Mouse (Mus musculus) monocyte, adult 5-6 weeks (primary cell): ENCODE results near the gene Myog. TPM values are rescaled to one million over a fixed set of nuclear protein-coding genes. Genes with fewer than 3 reads are reported as not detected.
A peak's percentile ranks its signal among the peaks of the same experiment; 100 is the strongest.

ENCODE experiments used
- ATAC-seq: fragments of 153-309, 156-312 bp; replicated peaks from 2 replicates; pipeline ENCODE4 v1.8.0; 2017; ENCODE audit warnings: mild to moderate bottlenecking; ENCODE audit not compliant: low TSS enrichment, insufficient number of reproducible peaks, severe bottlenecking, poor library complexity, low FRiP score
- total RNA-seq: library from RNA; stranded (forward); fragments of 200-1000, 200-491, 200-594 nt; gene quantifications from 3 replicates; pipeline ENCODE4 v1.2.3, GENCODE M21; 2017

Gene Myog
- total RNA-seq, 1 experiment from 2014 or later = not detected

DNA sequence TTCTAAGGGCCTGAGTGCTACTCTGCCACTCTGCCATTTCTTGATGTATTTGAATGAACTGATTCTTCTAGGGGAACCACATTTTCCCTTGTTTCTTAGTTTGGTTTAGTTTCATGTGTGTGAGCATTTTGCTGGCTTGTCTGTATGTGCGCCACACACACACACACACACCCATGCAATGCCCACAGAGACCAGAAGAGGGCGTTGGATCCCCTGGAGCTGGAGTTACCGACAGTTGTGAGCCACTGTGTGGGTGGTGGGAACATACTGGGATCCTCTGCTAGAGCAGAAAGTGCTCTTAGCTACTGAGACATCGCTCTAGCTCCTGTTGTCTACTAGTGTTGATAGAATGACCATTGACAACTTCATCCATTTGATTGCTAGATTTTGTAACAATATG, 8.2 kb upstream of the Myog start:
- ATAC-seq = no peak

DNA sequence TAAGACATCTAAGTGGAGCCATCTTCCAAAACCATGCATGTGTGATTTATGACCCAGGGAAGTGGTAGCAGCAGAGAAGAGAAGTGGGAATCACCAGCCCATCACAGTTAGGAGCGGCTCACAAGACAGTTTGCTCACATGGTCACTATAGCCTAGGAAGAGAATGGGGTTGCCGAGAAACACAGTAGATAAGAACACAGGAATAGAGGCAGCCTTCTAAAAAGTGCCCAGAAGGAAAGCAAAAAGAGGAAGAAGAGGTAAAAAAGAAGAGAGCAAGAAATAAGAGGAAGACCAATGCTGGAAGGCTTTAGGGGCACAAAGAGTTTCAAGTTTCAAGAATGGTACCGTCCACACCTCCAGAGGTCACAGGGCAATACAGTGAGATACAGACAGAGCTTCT, 7.4 kb upstream of the Myog start:
- ATAC-seq = no peak

DNA sequence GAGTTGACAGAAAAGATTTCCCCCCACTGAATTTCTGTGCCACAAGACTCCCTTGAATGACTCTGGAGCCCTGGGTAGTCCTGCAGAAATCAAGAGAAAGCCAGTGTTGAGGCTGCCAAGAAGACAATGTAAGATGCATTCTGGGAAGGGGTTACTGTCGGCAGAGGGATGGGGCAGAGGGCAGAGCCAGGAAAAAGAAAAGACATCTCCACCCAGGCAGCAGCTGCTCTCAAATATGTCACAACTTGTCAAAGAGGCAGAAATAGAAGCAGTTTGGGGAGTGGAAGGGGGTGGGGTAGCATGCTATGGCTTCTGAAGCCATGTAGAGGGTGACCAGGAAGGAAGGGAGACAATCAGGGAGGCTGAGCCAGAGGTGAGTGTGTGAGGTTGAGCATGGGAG, 6.7 kb upstream of the Myog start:
- ATAC-seq = no peak

DNA sequence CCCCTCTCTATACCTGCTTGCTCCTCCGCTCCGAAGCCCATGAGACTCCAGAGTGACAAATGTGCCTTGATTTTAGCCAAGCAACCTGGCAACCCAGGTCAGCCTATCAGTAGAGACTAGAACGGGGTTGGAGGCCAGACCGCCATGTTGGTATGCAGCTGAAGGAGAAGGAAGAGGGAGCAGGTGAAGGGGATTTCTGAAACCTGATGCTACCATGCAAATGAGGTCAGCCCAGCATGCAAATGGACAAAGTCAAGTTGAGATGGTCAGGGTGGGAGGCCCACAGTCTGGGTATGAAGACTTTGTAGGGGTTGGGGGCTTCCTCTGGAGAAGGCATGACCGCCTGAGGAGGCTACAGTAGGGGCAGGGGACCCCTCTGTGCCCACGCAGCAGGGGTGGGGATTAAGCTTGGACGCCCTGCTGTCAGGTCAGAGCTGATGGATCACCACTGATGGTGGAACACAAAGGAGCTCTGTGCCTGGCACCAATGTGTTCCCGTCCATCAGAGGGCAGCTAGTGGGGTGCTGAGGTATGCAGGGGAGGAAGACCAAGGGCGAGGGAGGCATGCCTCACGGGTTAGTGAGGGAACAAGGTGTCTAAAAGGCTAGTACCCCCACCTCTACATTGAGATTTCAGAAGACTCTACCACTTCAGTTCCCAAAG, 4.2 kb upstream of the Myog start:
- no peak for ATAC-seq

DNA sequence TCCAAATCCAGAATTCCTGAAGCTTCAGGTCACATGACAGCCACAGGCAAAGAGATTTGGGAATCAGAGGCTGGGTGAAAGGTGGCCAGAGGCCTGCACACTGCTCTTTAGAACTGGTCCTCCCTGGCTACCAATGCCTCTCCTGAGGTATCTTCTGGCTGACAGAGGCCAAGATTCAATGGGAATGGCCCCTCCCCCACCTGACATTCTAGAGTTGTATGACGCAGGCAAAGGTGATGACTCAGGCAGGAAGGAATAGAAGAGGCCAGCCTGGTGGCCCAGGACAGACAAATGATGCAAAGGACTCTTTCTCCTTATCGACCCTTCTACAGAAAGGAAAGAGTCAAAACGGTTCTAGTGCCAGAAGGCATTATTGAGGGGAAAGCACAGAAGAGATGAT, 1.6 kb upstream of the Myog start:
- no peak for ATAC-seq

DNA sequence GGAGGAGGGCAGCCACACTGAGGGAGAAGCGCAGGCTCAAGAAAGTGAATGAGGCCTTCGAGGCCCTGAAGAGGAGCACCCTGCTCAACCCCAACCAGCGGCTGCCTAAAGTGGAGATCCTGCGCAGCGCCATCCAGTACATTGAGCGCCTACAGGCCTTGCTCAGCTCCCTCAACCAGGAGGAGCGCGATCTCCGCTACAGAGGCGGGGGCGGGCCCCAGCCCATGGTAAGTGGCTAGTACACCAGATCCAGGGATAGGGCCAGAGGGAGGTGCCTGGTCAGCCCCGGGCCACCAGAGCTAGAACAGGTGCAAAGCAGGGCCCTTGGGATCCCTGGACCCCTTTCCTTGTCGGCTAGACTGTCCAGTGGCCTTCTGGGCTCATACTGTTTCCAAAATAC, 511 bp downstream of the Myog start:
- no peak for ATAC-seq

DNA sequence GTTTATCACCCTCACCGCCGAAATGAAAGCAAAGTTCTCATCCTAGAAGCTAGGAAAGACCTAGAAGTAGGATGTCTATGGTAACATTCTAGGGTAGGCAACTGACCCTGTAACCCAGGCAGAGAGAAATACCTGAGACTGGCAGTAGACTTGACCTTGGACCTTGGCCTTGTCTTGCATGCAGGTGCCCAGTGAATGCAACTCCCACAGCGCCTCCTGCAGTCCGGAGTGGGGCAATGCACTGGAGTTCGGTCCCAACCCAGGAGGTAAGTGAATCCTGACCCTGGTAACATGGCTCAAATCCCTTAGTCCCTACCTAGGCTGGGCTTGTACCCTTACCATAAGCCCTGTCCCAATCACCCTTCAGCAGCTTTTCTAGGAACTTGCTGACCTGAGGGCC, 1.1 kb downstream of the Myog start:
- no peak for ATAC-seq

DNA sequence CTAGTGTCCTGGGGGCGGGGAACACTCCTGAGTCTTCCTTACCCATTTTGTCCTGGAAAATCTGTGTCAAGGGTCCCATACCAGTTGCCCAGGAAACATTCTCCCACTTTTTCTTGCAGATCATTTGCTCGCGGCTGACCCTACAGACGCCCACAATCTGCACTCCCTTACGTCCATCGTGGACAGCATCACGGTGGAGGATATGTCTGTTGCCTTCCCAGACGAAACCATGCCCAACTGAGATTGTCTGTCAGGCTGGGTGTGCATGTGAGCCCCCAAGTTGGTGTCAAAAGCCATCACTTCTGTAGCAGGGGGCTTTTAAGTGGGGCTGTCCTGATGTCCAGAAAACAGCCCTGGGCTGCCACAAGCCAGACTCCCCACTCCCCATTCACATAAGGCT, 1.8 kb downstream of the Myog start:
- no peak for ATAC-seq

DNA sequence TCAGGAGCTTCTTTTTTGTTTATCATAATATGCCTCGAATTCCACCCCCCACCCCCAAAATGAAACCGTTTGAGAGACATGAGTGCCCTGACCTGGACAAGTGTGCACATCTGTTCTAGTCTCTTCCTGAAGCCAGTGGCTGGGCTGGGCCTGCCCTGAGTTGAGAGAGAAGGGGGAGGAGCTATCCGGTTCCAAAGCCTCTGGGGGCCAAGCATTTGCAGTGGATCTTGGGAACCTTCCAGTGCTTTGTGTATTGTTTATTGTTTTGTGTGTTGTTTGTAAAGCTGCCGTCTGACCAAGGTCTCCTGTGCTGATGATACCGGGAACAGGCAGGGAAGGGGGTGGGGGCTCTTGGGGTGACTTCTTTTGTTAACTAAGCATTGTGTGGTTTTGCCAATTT, 2.3 kb downstream of the Myog start:
- ATAC-seq = no peak

DNA sequence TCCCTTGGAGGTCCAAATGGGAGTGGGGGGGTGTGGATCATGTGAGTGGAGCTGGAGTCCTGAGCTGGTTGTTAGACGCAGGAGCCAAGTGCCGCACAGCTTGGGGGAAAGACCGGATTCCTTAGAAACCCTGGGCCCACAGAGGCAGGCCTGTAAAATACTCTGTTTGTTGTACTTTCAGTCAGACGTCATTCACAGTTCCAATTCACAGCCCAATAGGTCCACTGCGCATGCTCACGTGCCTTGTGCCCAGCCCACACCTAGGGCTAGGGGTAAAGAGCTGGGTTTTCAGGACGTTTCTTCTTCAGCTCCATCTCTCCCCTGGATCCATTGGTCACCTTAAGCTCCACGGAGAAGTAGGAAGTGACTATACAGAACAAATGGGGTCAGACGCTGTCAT, 2.8 kb downstream of the Myog start:
- ATAC-seq = no peak

DNA sequence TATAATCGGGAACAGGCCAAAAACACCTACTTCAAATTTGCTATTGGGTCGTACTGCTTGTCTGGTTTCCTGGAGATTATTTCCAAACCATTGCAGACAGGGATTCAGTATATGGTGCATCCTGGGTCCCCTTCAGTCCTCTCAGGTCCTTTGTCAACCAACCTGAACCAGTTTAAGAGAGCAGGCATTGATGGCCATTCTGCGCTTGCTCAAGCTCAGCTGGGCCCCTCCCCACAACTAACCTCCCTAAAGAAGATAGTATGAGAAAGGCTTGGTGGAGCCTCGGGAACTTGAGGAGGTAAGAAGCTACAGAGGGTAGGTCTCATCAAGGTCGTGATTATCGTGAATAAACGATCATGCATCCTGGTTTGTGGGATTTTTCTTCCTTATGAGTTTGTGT, 3.5 kb downstream of the Myog start:
- no peak for ATAC-seq

DNA sequence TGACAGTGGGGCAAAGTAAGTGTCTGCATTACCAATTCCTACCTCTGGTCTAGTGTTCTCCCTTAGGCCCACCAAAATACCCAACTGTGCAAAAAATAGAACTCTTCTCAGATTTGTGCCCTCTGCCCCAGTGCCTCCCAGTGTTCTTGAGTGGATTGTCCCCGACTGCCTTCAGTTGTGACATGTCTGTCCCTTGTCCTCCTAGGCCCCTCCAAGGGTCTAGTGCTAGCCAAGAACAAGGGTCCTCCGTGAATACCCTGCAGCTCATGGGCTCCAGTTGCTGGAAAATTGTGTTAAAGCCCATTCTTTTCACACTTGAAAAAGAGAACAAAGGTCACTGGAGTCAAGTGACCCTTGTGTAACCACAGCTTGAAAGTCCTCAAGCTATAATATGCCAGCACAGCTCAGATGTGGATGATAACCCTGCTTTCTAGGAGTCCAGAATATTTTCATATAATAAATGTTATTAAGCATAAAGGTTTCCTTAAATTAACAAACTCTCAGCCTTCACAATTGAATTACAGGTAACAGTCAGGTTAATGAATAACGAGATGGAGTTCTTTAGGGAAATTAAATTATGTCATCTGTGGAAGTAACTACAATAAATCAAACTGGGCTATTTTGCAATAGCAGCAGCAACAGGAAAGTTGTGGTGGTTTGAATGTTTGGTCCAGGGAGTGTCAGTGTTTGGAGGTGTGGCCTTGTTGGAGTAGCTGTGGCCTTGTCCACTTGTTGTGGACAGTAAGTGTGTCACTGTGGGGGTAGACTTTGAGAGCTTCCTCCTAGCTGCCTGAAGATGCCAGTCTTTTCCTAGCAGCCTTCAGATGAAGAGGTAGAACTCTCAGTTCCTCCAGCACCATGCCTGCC, 4.2 kb downstream of the Myog start:
- no peak for ATAC-seq

DNA sequence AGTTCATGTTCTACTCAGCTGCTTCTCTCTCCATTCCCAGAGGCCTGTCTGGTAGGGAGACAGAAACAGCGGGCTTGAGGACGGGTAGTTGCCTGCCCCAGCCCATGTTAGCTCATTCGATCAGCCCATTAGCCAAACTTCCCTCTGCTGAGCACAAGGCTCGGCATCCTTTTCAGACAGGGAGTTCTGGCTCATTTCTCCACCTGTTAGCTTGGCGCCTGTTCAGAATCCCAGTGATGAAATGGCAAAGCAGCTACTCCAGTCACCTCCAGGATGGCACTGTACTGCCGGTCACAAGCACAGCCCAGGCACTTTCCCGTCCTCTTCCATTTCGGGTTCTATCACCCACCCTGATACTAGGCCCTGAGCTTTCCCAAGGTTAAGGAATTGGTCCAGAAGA, 7.5 kb downstream of the Myog start:
- no peak for ATAC-seq

DNA sequence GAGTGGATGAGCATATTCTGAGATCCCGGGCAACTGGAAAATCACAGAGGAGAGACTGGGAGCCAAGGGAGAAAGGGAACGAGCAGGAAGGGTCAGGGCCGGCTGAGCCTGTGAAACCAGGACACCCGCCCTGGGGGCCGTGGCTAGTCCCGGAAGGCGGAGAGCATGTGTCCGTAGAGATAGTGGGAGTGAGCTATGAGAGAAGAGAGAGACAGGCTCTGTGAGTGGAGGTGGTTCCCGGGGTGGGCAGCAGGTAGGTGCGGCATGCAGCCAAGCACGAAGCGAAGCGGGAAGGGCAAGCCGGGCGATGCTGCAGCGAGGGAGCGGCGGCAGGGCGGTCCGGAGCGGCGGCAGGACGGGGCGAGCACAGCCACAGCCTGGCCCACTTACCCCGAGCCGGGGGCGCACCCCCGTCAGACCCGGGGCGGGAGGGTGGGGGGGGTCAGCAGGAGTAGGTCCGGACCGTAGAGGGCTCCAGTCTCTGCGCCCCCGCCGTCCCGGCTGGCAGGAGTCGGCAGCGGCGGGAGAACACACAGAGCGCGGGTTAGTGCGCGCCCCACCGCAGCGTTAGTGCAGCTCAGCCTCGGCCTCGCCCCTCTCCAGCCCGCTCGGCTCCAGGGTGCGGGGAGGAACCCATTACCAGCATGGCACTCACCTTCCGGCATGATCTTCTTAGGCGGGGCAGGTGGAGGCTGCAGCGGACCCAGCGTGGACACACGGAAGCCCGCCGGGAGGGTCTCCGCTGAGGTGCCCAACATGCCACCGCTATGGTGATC, 9.0 kb downstream of the Myog start:
- ATAC-seq = no peak

DNA sequence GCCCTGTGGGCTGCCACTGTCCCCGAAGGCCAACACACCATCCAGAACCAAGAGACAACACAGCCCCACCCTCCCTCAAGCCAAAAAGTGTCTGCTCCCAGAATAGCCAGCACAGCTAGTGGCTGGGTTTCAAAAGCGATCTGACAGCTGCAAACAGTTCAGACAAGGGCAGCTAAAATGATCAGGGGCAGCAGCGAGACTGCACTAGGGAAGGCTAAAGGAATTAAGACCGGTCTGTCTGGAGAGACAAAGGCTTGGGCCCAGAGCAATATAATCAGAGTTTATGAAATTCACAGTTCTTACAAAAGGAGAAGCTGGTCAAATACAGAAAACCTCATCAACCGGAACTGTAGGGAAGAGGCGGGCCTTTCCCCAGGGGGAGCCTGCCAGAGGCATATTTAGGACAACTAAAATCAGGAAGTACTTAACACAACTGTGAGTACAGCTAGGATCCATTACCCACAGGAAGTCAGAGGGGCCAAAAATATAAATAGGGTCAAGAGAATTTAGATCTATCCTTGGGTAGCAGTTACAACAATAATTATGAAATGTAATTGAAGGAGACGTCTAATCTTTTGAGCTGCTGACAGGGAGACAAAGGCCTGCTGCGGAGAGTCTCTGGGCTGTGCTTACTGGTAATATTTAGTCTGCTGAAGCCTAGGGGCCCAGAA, 12.9 kb downstream of the Myog start:
- peak; percentile 72 for ATAC-seq

DNA sequence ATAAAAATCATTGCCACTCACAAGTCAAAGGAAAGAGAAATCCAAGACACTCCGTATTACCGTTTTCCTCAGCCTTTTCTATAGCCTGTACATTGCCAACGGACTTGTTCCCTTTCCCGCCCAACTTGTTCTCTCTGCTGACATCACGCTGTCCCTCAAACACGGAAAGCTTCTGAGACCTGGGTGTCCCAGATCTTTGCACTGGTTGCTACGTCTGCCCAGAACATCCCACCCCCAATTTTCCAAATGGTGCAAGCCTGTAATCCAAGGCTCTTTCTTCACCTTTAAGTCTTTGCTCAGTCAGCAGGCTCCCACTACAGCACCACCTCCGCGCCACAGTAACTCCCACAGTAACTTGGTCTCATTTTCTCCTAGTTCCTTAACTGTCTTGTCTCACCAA, 15.2 kb downstream of the Myog start:
- no peak for ATAC-seq

DNA sequence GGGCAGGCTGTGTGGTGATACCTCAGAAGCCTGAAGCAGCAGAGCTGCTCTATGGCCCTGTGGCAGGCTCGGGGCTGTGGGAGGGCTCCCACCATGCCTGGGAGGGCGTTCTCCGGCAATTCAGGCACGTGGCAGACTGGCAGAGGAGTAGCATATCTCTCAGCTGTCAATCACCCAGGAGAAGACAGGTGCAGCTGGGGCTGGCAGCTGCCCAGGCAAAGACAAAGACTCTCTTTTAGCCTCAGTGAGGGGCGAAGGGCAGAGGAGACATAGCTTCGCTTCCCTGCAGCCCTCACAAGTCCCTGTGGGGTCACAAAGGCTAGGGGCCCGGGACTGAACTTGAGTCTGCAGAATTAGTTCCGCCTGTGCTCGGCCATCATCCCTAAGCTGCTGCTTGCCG, 17.6 kb downstream of the Myog start:
- ATAC-seq = no peak

DNA sequence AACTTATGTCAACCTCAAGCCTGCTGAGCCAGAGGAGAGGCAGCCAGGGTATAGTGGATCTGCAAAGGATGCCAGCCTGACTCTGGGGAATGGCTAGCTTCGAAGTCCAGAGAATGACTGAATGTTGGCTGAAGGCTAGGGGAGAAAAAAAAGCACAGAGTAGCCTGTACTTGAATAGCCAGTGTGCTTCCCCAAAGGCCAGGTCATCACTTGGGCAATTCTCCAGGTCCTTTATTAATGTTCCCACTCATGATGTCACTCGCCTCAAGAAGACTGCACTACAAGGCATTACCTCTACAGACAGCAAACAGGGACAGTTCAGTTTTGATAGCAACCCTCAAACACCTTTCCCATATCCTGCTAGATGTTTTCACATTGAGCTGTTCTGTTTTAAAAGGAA, 20.5 kb downstream of the Myog start:
- no peak for ATAC-seq

DNA sequence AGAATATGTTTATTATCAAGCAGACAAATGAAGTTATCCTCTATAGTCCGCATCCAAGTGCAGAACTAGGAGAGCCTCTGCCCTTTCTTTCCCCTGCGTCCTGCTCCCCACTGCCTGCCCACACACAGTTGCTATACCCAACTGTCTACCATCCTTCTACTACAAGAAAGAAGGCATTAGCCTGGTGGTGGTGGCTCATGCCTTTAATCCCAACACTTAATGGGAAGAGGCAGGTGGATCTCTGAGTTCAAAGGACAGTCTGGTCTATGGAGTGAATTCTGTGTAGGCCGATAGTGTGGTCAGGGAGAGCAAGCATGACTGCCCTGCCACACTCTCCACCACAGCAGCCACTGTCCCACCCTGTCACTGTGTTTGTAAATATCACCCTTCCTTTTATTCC, 20.9 kb downstream of the Myog start:
- ATAC-seq = no peak
